Mouse (Mus musculus): ENCODE data around the gene Lrp6. TPM values are rescaled to one million over a fixed set of nuclear protein-coding genes. Genes with fewer than 3 reads are reported as not detected.

The Lrp6 gene
- polyA plus RNA-seq, 1 experiment from 2014 or later: 25.0 TPM

DNA sequence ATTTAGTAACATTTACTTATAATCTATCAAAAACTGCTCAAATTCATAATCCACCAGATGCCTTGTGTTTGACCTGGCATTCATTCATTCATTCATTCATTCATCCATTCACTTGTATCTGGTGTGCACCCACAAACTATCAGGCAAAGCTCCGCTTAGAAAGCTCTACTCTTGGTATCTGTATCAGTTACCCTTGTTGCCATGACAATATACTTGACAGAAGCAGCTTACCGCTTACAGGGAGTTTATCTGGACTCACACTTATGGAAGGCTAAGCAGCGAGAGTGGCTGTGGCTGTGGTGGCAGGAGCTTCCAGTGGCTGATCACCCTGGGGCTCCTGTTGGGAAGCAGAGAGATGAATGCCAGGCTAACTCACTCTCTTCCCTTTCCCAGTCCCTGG lies 148.9 kb downstream of the Lrp6 start:
- Histone ChIP-seq H3K4me3 (ENCODE audit: low read depth, low read length) (no peak overlapping the region), H3K27ac (ENCODE audit: low read depth, low read length) (no peak overlapping the region), H3K9ac (ENCODE audit: low read length) (no peak overlapping the region), H3K27me3 (ENCODE audit: control insufficient read depth, insufficient read depth, low read length) (no peaks in the 10 kb centered on the region), H3K4me1 (ENCODE audit: control insufficient read depth, insufficient read depth, low read length) (no peaks in the 10 kb centered on the region), H3K4me2 (no peak overlapping the region), H3K36me3 (ENCODE audit: control insufficient read depth, insufficient read depth, low read length) (no peaks in the 10 kb centered on the region), H3K9me3 (ENCODE audit: control insufficient read depth, low read length) (no peaks in the 10 kb centered on the region)
- ATAC-seq (ENCODE audit: low FRiP score) (no peak), DNase-seq (ENCODE audit: low spot score, missing footprints) (peak; percentile 67)
- WGBS: 91% methylated on average over 3 of the region's 3 CpGs

DNA sequence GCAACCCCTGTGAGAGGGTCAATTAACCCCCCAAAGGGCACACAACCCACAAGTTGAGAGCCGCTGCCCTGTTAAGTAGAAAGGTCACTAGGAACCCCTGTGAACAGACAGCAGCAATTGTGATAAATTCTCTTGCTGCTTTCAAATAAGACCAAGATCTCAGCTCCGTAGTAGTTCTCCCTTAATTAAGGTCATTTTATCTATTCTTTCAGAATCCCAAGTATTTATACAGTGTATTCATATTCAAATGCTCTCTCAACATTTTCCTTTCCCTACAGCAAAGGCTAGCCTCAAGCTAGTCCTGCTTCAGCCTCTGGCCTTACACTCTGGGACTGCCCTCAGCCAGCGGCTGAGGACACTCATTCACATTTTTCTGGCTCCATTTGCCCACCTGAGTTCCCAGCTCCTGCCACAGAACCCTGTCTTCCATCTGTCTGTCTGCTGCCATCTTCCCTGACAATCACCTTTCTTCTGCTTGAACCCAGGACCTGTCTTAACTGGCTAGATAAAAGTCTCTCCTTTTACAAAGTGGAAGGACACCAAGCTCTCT lies 150.1 kb downstream of the Lrp6 start:
- Histone ChIP-seq H3K27ac (ENCODE audit: low read depth, low read length) (no peak overlapping the region), H3K4me1 (ENCODE audit: control insufficient read depth, insufficient read depth, low read length) (no peaks in the 10 kb centered on the region), H3K4me2 (no peak overlapping the region), H3K36me3 (ENCODE audit: control insufficient read depth, insufficient read depth, low read length) (no peaks in the 10 kb centered on the region), H3K27me3 (ENCODE audit: control insufficient read depth, insufficient read depth, low read length) (no peaks in the 10 kb centered on the region), H3K4me3 (ENCODE audit: low read depth, low read length) (no peak overlapping the region), H3K9me3 (ENCODE audit: control insufficient read depth, low read length) (no peaks in the 10 kb centered on the region), H3K9ac (ENCODE audit: low read length) (no peak overlapping the region)
- peak; percentile 54 for DNase-seq (ENCODE audit: low spot score, missing footprints)
- WGBS: 65% methylated on average over 3 of the region's 3 CpGs
- no peak for ATAC-seq (ENCODE audit: low FRiP score)

DNA sequence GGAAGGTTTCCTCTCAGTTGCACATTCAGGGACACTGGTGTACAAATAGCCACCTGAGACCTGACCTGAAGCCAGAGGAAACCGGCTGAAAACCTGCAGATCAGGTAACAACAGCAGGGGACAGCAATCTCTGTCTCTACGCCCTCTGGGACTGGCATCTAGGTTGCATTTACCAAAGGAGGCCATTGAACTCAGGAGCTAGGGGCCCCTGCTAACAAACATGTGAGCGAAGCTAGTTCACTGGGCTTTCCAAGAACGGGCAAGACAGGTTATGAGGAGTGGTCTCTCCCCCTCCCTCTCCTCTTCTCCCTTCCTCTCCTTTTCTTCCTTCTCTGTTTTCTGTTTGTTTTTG lies 152.3 kb downstream of the Lrp6 start:
- no peak for ATAC-seq (ENCODE audit: low FRiP score)
- WGBS: 82% methylated on average over 4 of the region's 4 CpGs
- Histone ChIP-seq H3K27me3 (ENCODE audit: control insufficient read depth, insufficient read depth, low read length) (no peaks in the 10 kb centered on the region), H3K9ac (ENCODE audit: low read length) (no peak overlapping the region), H3K36me3 (ENCODE audit: control insufficient read depth, insufficient read depth, low read length) (no peaks in the 10 kb centered on the region), H3K4me1 (ENCODE audit: control insufficient read depth, insufficient read depth, low read length) (no peaks in the 10 kb centered on the region), H3K9me3 (ENCODE audit: control insufficient read depth, low read length) (no peaks in the 10 kb centered on the region), H3K27ac (ENCODE audit: low read depth, low read length) (no peak overlapping the region), H3K4me2 (no peak overlapping the region), H3K4me3 (ENCODE audit: low read depth, low read length) (no peak overlapping the region)
- peak; percentile 4 for DNase-seq (ENCODE audit: low spot score, missing footprints)

DNA sequence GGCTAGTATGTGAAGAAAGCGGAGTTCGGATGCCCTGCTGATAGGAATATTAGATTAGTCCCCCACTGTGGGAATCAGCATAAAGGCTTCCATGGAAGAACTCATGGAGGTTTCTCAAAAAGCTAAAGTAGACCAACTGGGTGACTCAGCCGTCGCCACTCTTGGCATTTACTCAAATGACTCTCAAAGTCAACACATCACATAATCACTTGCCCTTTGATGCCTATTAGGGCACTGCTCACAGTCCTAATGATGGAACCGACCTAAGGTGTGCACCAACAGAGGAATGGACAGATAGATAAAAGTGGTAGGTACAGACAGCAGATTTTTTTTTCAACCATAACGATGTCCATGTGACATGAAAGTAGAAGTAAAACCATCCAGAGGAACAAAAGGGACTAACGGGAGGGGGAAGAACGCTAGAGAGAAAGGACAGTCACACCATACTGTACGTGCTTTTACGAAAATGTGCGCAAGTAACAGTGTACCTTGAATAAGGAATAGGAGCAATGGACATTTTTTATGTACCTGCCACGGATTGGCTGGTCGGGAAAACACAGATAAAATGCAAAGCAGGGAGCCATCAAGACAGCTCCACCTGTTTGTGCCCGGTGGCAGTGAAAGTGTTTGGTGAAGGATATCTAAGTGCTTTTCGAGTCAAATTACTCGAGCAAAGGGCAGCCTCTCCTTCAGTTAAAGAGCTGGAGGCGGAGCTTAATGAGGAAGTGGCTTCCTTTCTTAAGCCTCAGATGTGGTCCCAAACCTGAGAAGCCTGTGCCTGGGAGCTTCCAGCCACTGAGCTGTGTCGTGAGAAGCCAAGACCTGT lies 152.8 kb downstream of the Lrp6 start:
- ATAC-seq (ENCODE audit: low FRiP score): no peak
- DNase-seq (ENCODE audit: low spot score, missing footprints): peak; percentile 73
- no peaks in the 10 kb centered on the region for H3K9me3 ChIP-seq (ENCODE audit: control insufficient read depth, low read length)
- H3K36me3 ChIP-seq (ENCODE audit: control insufficient read depth, insufficient read depth, low read length): no peaks in the 10 kb centered on the region
- no peaks in the 10 kb centered on the region for H3K4me1 ChIP-seq (ENCODE audit: control insufficient read depth, insufficient read depth, low read length)
- no peak overlapping the region for H3K4me3 ChIP-seq (ENCODE audit: low read depth, low read length)
- no peaks in the 10 kb centered on the region for H3K27me3 ChIP-seq (ENCODE audit: control insufficient read depth, insufficient read depth, low read length)
- 68% methylated on average over 18 of the region's 18 CpGs for WGBS
- no peak overlapping the region for H3K9ac ChIP-seq (ENCODE audit: low read length)
- no peak overlapping the region for H3K4me2 ChIP-seq
- no peak overlapping the region for H3K27ac ChIP-seq (ENCODE audit: low read depth, low read length)

DNA sequence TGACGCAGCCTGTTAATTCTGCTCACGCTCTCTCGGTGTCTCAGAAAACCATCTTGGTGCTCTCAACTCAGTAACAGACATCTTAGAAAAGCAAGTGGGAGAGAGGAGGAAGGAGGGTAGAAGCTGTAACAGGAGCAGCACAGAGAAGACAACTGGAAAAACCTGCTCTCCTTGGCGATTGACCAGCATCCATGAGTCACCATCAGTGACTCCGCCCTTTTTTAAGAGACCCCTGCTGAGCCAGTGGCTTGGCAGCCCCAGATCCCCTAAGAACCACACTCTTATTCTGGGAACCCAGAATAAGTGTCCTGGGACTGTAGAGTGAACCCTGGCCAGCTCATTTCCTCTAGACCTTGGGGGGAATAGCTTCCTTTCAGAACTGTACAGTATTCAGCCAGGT lies 159.5 kb downstream of the Lrp6 start:
- WGBS: 73% methylated on average over 5 of the region's 5 CpGs
- peak; percentile 65 for DNase-seq (ENCODE audit: low spot score, missing footprints)
- no peak overlapping the region for H3K4me2 ChIP-seq
- H3K4me3 ChIP-seq (ENCODE audit: low read depth, low read length): no peak overlapping the region
- H3K4me1 ChIP-seq (ENCODE audit: control insufficient read depth, insufficient read depth, low read length): no peaks in the 10 kb centered on the region
- no peak for ATAC-seq (ENCODE audit: low FRiP score)
- no peaks in the 10 kb centered on the region for H3K27me3 ChIP-seq (ENCODE audit: control insufficient read depth, insufficient read depth, low read length)
- no peaks in the 10 kb centered on the region for H3K9me3 ChIP-seq (ENCODE audit: control insufficient read depth, low read length)
- no peaks in the 10 kb centered on the region for H3K36me3 ChIP-seq (ENCODE audit: control insufficient read depth, insufficient read depth, low read length)
- no peak overlapping the region for H3K27ac ChIP-seq (ENCODE audit: low read depth, low read length)
- H3K9ac ChIP-seq (ENCODE audit: low read length): no peak overlapping the region

DNA sequence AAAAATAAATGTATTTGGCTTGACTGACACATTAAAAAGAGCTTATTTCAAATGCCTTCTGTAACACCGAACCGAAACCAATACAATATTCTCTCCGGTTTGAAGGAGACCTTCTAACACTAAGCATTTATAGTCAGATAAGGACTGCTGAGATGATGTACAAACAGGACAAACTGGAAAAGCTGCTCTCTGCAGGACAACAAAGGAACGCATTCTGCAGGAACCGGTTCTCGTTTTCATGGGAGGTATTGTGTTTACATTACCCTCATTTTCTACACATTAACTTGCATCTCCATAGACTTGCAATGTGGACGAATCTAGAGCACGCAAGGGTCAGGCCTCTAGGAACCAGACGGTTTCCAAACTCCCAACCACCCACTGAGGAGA lies 163.1 kb downstream of the Lrp6 start:
- no peak overlapping the region for H3K27ac ChIP-seq (ENCODE audit: low read depth, low read length)
- no peaks in the 10 kb centered on the region for H3K36me3 ChIP-seq (ENCODE audit: control insufficient read depth, insufficient read depth, low read length)
- H3K4me3 ChIP-seq (ENCODE audit: low read depth, low read length): no peak overlapping the region
- WGBS: 91% methylated on average over 9 of the region's 9 CpGs
- no peaks in the 10 kb centered on the region for H3K9me3 ChIP-seq (ENCODE audit: control insufficient read depth, low read length)
- H3K9ac ChIP-seq (ENCODE audit: low read length): no peak overlapping the region
- no peak for ATAC-seq (ENCODE audit: low FRiP score)
- no peaks in the 10 kb centered on the region for H3K27me3 ChIP-seq (ENCODE audit: control insufficient read depth, insufficient read depth, low read length)
- no peak for DNase-seq (ENCODE audit: low spot score, missing footprints)
- no peaks in the 10 kb centered on the region for H3K4me1 ChIP-seq (ENCODE audit: control insufficient read depth, insufficient read depth, low read length)
- no peak overlapping the region for H3K4me2 ChIP-seq

DNA sequence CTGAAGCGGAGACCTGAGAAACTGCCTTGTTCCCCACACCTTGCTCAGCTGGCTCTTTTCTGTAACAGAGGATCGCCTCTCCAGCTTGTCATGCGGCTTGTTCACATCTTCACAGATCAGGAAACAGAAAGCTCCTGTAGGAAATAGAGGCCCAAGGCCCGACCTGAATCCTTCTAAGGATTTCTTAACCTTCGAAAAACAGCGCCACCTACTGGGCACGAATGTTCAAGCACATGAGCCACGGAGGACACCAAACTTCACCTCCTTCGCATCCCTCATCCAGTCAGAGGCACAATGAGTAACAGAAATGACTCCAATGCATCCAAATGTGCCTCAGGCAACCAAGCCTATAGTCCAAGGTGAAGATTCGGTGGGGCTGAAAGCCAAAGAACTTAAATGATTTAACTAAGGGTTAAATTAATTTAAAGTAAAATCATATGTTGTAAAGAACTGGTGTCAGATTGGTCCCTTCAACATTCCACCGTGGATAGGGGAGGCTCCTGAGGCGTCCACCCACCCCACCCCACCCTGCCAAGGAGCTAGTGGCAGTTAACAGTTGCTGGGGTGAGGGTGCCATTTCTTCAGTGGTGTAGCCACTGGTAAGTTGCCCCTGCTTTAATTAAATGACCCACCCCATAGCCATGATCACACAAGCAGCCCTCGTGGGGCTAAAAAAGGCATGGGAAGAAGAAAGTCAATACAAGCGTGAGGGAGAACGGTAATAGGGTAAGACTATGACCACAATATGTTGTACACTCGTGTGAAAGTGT lies 163.7 kb downstream of the Lrp6 start:
- Histone ChIP-seq H3K9ac (ENCODE audit: low read length) (no peak overlapping the region), H3K27ac (ENCODE audit: low read depth, low read length) (no peak overlapping the region), H3K4me3 (ENCODE audit: low read depth, low read length) (no peak overlapping the region), H3K4me1 (ENCODE audit: control insufficient read depth, insufficient read depth, low read length) (no peaks in the 10 kb centered on the region), H3K36me3 (ENCODE audit: control insufficient read depth, insufficient read depth, low read length) (no peaks in the 10 kb centered on the region), H3K9me3 (ENCODE audit: control insufficient read depth, low read length) (no peaks in the 10 kb centered on the region), H3K27me3 (ENCODE audit: control insufficient read depth, insufficient read depth, low read length) (no peaks in the 10 kb centered on the region), H3K4me2 (no peak overlapping the region)
- WGBS: 42% methylated on average over 16 of the region's 16 CpGs
- peak; percentile 93 for DNase-seq (ENCODE audit: low spot score, missing footprints)
- peak; percentile 30; the same call in 1 of the 2 replicates for ATAC-seq (ENCODE audit: low FRiP score)
